Mouse (Mus musculus): ENCODE measurements at regions not wholly inside any gene's neighbourhood (a gene's known extent, or its start where the extent isn't known, plus 50 kb on each side); places are given as distances from the start of the nearest gene placed in this dataset.

DNA sequence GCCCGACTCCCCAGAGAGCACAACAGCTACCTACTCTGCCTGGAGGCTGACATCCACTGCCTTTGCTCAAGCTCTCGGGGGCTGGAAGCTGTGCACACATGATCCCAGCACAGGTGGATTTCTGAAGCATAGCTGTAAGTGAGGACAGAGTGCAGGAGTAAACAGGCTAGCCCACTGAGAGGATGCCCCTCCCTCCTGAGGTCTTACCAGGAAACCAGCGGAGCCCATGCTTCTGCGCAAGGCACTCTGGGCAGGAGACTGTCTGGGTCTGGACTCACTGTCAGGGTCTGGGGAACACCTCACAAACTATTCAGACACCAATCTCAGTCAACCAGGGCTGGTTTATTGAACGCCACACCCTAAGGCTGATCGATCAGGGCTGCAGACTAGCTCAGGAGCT, 197.2 kb upstream of the Eef2kmt start:
- no peak for TF ChIP-seq CTCF (IDR thresholded peaks at IDR 0.05; ENCODE audit: insufficient read depth, low read depth, low read length)
- TF ChIP-seq POLR2A (IDR thresholded peaks at IDR 0.05; ENCODE audit: insufficient read depth, low read depth, low read length): no peak
